Mouse (Mus musculus) right cerebral cortex, adult 2 months (tissue): ENCODE measurements around the gene Gata3.

Experiments
- DNase-seq, 2 experiments: peaks; one replicate each; pipeline ENCODE4 v3.0.0; 2021 to 2022; ENCODE audit warnings: low spot score in 2 of 2

Gene Gata3

GRCm38 (mm10) chr2:9889651-9890183 lies at the start of gene Gata3:
Gene Gata3, minus strand, starts transcription at chr2:9890034.
- DNase-seq = no peak

GRCm38 (mm10) chr2:9939250-9939649 lies 49.4 kb upstream of the Gata3 start:
- DNase-seq = no peak

GRCm38 (mm10) chr2:9935965-9936364 lies 46.1 kb upstream of the Gata3 start:
- DNase-seq = no peak

GRCm38 (mm10) chr2:9926905-9927283 lies 37.1 kb upstream of the Gata3 start:
- DNase-seq = no peak

- no peak for DNase-seq
These were observed 36.5 kb upstream of the Gata3 start for GRCm38 (mm10) chr2:9926194-9926904.

GRCm38 (mm10) chr2:9918691-9919471 lies 29.0 kb upstream of the Gata3 start:
- DNase-seq = no peak

GRCm38 (mm10) chr2:9917602-9918001 lies 27.8 kb upstream of the Gata3 start:
- DNase-seq = peak; percentile 3 to 14

GRCm38 (mm10) chr2:9905995-9906394 lies 16.2 kb upstream of the Gata3 start:
- no peak for DNase-seq

- DNase-seq = no peak
These were observed 14.2 kb upstream of the Gata3 start for GRCm38 (mm10) chr2:9903854-9904560.

GRCm38 (mm10) chr2:9897846-9898245 lies 8.0 kb upstream of the Gata3 start:
- no peak for DNase-seq

- no peak for DNase-seq
These were observed 6.4 kb upstream of the Gata3 start for GRCm38 (mm10) chr2:9896097-9896770.

- no peak for DNase-seq
These were observed 5.2 kb upstream of the Gata3 start for GRCm38 (mm10) chr2:9894836-9895593.

GRCm38 (mm10) chr2:9893272-9893953 lies 3.6 kb upstream of the Gata3 start:
- no peak for DNase-seq

GRCm38 (mm10) chr2:9892541-9892940 lies 2.7 kb upstream of the Gata3 start:
- no peak for DNase-seq

GRCm38 (mm10) chr2:9890906-9891305 lies 1.1 kb upstream of the Gata3 start:
- no peak for DNase-seq

- no peak for DNase-seq
These were observed 417 bp upstream of the Gata3 start for GRCm38 (mm10) chr2:9890251-9890650.

GRCm38 (mm10) chr2:9888913-9889650 lies 752 bp downstream of the Gata3 start, which contains the start of gene 9230102O04Rik:
Gene 9230102O04Rik, minus strand, starts transcription at chr2:9889540.
- DNase-seq = no peak

- no peak for DNase-seq
These were observed 2.2 kb downstream of the Gata3 start for GRCm38 (mm10) chr2:9887636-9888035.

- DNase-seq = no peak
These were observed 2.8 kb downstream of the Gata3 start for GRCm38 (mm10) chr2:9886921-9887610.
